Mouse (Mus musculus): ENCODE measurements around the gene Ccndbp1. TPM values are rescaled to one million over a fixed set of nuclear protein-coding genes. Genes with fewer than 3 reads are reported as not detected.
"Not testable (repeated sequence)": the region's sequence is repeated elsewhere in the genome, so short reads cannot be mapped to it uniquely, and the experiment has no call there.

Ccndbp1 gene
- polyA plus RNA-seq, 1 experiment from 2014 or later: 39.1 TPM

DNA sequence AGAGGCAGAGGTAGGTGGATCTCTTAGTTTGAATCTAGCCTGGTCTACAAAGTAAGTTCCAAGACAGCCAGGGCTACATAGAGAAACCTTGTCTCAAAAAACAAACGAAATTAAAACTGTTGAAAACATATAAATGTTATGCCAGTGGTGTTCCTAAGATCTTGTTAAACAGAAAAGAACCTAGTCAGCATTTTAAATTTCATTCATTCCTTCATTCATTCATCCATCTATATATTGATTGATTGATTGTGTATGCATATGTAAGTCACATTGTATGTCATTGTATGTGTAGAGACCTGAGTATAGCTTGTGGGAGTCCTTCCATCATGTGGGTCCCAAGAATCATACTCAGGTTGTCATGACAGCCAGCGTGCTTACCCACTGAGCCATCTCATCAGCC lies 7.3 kb downstream of the Ccndbp1 start:
- no peak overlapping the region for H3K27ac ChIP-seq
- H3K36me3 ChIP-seq (ENCODE audit: inconsistent target): peaks cover 59% of the 10 kb centered on the region
- H3K79me2 ChIP-seq (ENCODE audit: inconsistent target): no peaks in the 10 kb centered on the region
- no peak overlapping the region for H3K4me3 ChIP-seq (ENCODE audit: inconsistent target)
- WGBS (ENCODE audit: missing documents): 91% methylated on average over 2 of the region's 2 CpGs

DNA sequence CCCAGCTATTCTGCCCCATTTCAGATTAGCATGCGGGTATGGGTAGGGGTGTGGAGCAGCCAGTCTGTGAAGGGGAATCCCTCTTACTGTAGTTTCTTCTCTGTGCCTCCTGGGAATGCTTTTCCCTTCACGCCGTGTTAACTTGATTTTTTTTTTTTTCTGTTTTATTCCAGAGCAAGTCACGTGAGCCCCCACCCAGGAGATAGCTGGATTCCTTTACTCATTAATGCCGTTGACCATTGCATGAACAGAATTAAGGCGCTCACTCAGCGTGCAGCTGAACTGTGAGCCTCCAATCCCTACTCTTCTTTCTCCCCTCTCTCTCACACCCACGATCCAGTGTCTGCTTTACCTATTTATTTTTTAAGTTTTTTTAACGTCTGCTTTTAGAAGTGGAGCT lies 8.0 kb downstream of the Ccndbp1 start:
- no peak overlapping the region for H3K4me3 ChIP-seq (ENCODE audit: inconsistent target)
- H3K36me3 ChIP-seq (ENCODE audit: inconsistent target): peaks cover 58% of the 10 kb centered on the region
- H3K79me2 ChIP-seq (ENCODE audit: inconsistent target): no peaks in the 10 kb centered on the region
- H3K27ac ChIP-seq: no peak overlapping the region
- WGBS (ENCODE audit: missing documents): 96% methylated on average over 9 of the region's 9 CpGs

DNA sequence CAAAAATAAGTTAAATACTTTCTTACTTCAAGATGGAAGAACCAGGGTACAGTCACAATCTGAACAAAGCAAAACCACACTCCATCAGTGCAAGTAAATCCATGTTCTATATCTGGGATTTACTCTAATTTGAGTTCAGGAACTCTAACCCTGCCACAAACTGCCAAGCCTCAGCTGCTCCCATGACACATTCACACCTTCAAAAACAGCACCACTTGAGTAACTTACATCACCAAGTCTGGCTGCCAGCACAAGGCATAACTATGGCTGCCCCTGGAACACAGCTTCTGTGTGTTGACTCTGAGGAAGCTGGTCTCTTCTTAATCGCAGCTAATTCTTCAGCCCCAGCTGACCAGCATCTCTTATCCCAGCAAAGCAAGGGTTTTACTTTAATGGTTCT lies 8.9 kb downstream of the Ccndbp1 start:
- H3K4me3 ChIP-seq (ENCODE audit: inconsistent target): no peak overlapping the region
- no peaks in the 10 kb centered on the region for H3K79me2 ChIP-seq (ENCODE audit: inconsistent target)
- peaks cover 48% of the 10 kb centered on the region for H3K36me3 ChIP-seq (ENCODE audit: inconsistent target)
- 100% methylated on average over 1 of the region's 1 CpGs for WGBS (ENCODE audit: missing documents)
- H3K27ac ChIP-seq: no peak overlapping the region

DNA sequence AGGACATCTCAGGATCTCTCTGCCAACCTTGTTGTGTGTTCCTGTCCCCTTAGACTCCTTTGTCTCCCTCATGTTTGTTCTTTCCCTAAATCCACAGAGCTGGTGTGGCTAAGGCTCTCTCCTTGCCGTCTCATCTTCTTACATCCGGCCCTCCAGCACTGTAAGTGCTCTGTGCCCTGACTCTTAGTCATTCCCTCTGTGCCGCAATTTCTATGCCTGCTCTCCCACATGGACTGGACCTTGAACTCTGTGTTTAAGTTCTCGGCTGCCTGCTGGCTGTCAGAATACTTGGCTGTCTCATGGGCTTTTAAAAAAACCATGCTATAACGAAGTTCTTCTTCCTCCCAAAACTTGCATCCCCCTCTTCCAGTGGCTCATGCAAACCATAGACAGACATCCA lies 14.7 kb downstream of the Ccndbp1 start:
- peaks cover 1% of the 10 kb centered on the region; the same call in 1 of the 2 replicates for H3K36me3 ChIP-seq (ENCODE audit: inconsistent target)
- no peaks in the 10 kb centered on the region for H3K79me2 ChIP-seq (ENCODE audit: inconsistent target)
- no peak overlapping the region for H3K27ac ChIP-seq
- H3K4me3 ChIP-seq (ENCODE audit: inconsistent target): no peak overlapping the region
- 79% methylated on average over 5 of the region's 5 CpGs for WGBS (ENCODE audit: missing documents)

DNA sequence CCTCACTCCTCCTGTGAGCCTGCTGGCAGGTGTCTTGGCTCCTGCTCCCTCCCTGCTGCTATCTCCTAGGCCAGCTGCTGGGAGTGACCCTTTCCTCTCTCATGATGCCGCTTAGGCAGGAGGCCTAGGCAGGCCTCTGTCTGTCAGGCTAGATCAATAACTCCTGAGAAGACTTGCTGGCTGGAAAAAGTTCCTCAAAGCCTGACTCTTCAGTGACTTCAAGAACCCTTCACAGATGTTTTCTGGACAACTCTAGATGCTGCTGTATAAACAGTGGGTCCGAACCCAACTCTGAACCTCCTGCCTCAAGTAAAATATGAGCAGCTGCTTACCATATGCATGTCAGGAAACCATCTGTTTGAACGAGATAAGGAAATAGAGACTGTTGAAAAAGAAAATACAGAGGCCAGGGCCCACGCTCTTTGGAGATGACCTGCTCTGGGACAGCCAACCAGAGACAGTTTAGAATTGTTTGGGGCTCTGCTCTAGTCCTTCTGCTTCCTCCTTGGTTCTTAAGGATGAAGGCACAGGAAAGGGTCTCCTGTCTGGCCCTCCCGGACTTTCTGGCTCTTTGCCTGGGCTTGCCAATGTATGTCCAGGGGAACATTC lies 28.6 kb downstream of the Ccndbp1 start, which contains the start of gene Epb42:
TSS of gene Epb42 (minus strand) at position 340 of the 609 bp plus-strand sequence.
- no peak within 1 kb of the TSS for H3K27ac ChIP-seq
- no peaks in the 10 kb centered on the region for H3K79me2 ChIP-seq (ENCODE audit: inconsistent target)
- H3K36me3 ChIP-seq (ENCODE audit: inconsistent target): no peaks in the 10 kb centered on the region
- no peak within 1 kb of the TSS for H3K4me3 ChIP-seq (ENCODE audit: inconsistent target)
- 50% methylated on average over 5 of the region's 5 CpGs for WGBS (ENCODE audit: missing documents)

DNA sequence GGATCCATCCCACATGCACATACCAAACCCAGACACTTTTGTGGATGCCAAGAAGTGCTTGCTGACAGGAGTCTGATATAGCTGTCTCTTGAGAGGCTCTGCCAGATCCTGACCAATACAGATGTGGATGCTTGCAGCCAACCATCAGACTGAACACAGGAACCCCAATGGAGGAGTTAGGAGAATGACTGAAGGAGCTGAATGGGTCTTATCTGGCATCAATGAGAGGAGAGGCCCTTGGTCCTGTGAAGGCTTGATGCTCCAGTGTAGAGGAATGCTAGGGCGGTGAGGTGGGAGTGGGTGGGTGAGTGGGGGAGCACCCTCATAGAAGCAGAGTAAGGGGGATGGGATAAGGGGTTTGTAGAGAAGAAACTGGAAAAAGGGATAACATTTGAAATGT lies 30.6 kb downstream of the Ccndbp1 start:
- H3K4me3 ChIP-seq (ENCODE audit: inconsistent target); H3K27ac ChIP-seq; H3K79me2 ChIP-seq (ENCODE audit: inconsistent target); H3K36me3 ChIP-seq (ENCODE audit: inconsistent target): not testable (repeated sequence)
- WGBS (ENCODE audit: missing documents): 100% methylated on average over 1 of the region's 1 CpGs

DNA sequence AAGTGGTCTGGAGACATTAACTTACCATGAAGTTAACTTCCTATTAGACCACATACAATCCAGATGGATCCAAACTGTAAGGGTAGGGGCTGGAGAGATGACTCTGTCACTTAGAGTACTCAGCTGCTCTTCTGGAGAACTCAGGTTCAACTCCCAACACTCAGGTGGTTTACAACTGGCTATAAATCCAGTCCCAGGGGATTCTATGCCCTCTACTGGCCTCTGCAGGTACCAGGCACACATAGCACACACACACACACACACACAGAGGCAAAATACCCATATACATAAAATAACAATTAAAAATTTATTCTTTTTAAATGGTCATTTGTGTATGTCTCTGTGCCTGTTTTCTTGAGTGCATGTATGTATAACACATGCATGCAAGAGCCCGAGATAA lies 31.2 kb downstream of the Ccndbp1 start:
- Histone ChIP-seq H3K27ac (no peak overlapping the region), H3K79me2 (ENCODE audit: inconsistent target) (no peaks in the 10 kb centered on the region), H3K36me3 (ENCODE audit: inconsistent target) (no peaks in the 10 kb centered on the region), H3K4me3 (ENCODE audit: inconsistent target) (no peak overlapping the region)
- WGBS (ENCODE audit: missing documents): 100% methylated on average over 1 of the region's 1 CpGs

DNA sequence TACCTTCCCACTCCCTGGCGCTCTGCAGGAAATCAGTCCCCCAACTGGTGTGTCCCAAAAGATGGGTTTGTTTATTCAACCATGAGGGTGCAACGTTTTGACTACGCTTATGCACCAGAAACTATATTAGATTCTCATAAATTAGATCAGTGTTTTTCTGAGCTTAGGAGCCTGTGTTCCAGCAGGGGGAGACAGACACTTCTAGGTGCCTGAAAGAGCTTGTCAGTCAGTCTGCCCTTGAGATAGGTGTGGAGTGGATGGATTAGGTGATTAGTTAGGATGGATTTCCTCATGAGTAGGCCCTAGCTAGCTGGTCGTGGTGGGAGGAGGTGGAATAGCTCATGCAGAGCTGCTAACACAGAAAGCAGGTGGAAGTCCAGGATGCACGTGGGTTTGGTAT lies 32.9 kb downstream of the Ccndbp1 start:
- Histone ChIP-seq H3K4me3 (ENCODE audit: inconsistent target) (no peak overlapping the region), H3K27ac (no peak overlapping the region), H3K36me3 (ENCODE audit: inconsistent target) (no peaks in the 10 kb centered on the region), H3K79me2 (ENCODE audit: inconsistent target) (no peaks in the 10 kb centered on the region)
- WGBS (ENCODE audit: missing documents): 30% methylated on average over 5 of the region's 5 CpGs

DNA sequence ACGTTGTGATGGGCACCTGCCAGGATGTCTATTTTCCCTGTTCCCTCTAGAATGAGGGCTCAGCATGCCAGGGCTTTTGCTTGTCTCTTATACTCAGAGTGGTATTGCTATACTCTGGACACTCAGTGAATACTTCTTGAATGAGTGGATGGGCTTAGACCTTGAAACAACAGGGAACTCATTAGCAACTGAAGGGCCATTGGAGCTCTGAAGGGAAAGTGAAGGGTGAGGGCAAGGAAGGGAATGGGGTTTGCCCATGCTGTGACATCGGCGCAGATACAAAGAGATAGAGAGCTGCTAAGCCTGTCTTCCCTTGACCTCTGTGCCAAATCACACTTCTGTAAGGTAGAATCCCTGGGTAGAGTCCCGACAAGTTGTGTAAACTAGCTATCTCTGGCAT lies 37.5 kb downstream of the Ccndbp1 start:
- 91% methylated on average over 4 of the region's 4 CpGs for WGBS (ENCODE audit: missing documents)
- H3K79me2 ChIP-seq (ENCODE audit: inconsistent target): no peaks in the 10 kb centered on the region

DNA sequence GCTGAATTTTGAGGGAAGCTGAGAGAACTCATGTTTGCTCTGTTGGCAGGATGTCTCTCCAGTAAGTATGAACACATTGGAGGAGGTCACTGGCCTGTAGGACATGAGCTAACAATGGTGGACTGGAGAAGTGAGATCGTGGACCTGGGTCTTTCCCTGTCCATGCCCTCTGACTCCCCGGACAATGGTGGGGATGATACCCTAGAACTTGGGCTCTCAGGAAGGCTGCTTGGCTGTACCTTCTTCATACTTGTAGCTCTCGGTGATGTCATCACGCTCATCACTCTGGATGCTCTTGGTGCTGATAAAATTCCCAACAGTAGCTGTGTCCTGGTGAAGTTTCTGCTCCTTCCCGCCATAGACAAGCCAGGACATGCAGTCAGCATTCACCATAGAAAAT lies 44.0 kb downstream of the Ccndbp1 start:
- Histone ChIP-seq H3K79me2 (ENCODE audit: inconsistent target) (no peaks in the 10 kb centered on the region), H3K4me3 (ENCODE audit: inconsistent target) (no peak overlapping the region), H3K36me3 (ENCODE audit: inconsistent target) (no peaks in the 10 kb centered on the region)

More for the DNA sequence above, 37.5 kb downstream of the Ccndbp1 start:
- Histone ChIP-seq H3K36me3 (ENCODE audit: inconsistent target) (no peaks in the 10 kb centered on the region), H3K27ac (no peak overlapping the region), H3K4me3 (ENCODE audit: inconsistent target) (no peak overlapping the region)

DNA sequence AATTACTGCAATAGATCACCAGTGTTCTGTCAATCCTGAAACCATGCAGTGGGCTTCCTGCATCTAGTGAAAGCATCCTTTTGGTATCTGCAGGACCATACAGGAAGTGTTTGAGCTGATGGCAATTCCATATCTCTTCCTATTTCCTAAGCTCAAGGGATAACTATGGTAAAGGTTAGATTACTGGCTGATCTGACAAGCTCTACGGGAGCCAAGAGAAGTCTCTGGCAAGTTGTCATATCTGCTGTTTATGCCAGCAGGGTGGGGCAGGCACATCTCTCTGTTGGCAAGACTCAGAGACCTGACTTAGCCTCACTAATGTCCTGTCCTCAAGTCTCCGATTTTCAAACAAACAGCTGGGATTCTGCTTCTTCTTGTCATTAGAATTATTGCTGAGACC lies 45.9 kb downstream of the Ccndbp1 start:
- Histone ChIP-seq H3K27ac (no peak overlapping the region), H3K79me2 (ENCODE audit: inconsistent target) (no peaks in the 10 kb centered on the region), H3K4me3 (ENCODE audit: inconsistent target) (no peak overlapping the region), H3K36me3 (ENCODE audit: inconsistent target) (no peaks in the 10 kb centered on the region)
- WGBS (ENCODE audit: missing documents): 73% methylated on average over 2 of the region's 2 CpGs

More for the DNA sequence above, 44.0 kb downstream of the Ccndbp1 start:
- H3K27ac ChIP-seq: no peak overlapping the region
- WGBS (ENCODE audit: missing documents): 100% methylated on average over 4 of the region's 5 CpGs

DNA sequence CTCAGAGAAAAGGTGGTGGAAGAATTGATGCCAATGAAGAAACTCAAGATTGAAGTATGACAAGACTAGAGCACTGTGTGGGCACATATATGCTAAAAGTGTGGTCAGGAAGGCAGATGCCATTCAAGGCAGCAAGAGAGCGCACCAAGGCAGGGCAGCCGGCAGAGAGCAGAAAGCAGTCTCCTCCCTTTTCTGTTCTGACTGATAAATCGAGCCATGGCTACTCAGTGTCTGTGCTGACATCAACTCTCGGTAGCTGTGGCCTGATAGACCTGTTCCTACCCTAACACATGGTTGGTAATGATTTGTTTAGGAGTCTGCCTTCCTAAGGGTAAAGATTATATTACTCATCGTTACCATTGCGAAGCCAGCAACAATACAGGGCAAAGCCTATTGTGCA lies 47.7 kb downstream of the Ccndbp1 start:
- no peaks in the 10 kb centered on the region for H3K36me3 ChIP-seq (ENCODE audit: inconsistent target)
- WGBS (ENCODE audit: missing documents): 88% methylated on average over 6 of the region's 6 CpGs
- H3K4me3 ChIP-seq (ENCODE audit: inconsistent target): no peak overlapping the region
- H3K27ac ChIP-seq: no peak overlapping the region
- no peaks in the 10 kb centered on the region for H3K79me2 ChIP-seq (ENCODE audit: inconsistent target)

DNA sequence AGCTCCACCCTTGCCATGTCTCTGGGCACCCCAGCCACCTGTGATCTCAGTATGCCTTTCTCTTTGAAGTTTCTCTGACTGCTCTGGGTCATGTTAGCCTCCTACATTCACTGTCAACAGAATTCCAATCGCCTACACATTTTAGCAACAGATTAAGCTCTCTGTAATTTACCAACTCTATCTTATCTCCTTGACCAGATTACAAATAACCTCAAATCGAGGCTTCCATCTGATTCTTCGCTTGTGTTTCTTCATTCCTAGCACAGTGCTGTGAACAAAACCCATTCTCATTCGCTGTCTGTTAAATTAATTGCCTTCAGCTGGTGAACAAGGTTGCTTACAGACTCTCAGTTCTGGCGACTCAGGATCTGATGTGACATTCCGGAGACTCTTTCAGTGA lies 49.8 kb downstream of the Ccndbp1 start:
- Histone ChIP-seq H3K79me2 (ENCODE audit: inconsistent target) (no peaks in the 10 kb centered on the region), H3K27ac (no peak overlapping the region), H3K36me3 (ENCODE audit: inconsistent target) (no peaks in the 10 kb centered on the region), H3K4me3 (ENCODE audit: inconsistent target) (no peak overlapping the region)
- 82% methylated on average over 6 of the region's 6 CpGs for WGBS (ENCODE audit: missing documents)

DNA sequence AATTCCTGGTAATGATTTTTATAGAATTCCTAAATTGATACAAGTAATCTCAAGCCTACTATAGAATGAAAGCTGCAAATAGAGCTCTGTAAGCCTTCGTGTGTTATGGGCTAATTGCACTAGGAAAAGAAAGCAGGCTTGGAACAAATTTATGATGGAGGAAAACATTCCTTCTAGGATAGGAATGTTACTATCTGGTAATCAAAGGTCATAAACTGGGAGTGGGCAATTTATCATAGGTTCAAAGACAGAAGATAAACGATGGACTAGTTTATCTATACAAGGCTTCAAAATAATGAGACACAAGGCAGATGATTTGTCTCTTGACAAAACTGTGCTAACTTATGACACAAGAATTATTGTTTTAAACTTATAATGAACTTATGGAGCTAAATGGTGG lies 53.1 kb downstream of the Ccndbp1 start:
- WGBS (ENCODE audit: missing documents): 94% methylated on average over 2 of the region's 2 CpGs
- Histone ChIP-seq H3K4me3 (ENCODE audit: inconsistent target) (no peak overlapping the region), H3K79me2 (ENCODE audit: inconsistent target) (no peaks in the 10 kb centered on the region), H3K36me3 (ENCODE audit: inconsistent target) (no peaks in the 10 kb centered on the region), H3K27ac (no peak overlapping the region)

All from macrophage (primary cell).